Mouse (Mus musculus) MEL (cell line): Measurements from ENCODE around the gene Guk1.

Source experiments
- BHLHE40 ChIP-seq: IDR thresholded peaks from 2 replicates; pipeline ENCODE4 v1.6.1; 2012; ENCODE audit warnings: low read depth, mild to moderate bottlenecking, inconsistent platforms, low read length, improper control_type of control experiment, borderline replicate concordance
- CTCF ChIP-seq, 3 experiments: IDR thresholded peaks in 2 of 3; conservative IDR thresholded peaks in 1 of 3; 2 replicates each; pipeline ENCODE4 v1.5.1; 2011 to 2012; ENCODE audit warnings: low read length in 3 of 3, low read depth in 2 of 3, mild to moderate bottlenecking in 2 of 3, improper control_type of control experiment in 1 of 3, inconsistent platforms in 1 of 3, mixed read lengths in 1 of 3, moderate library complexity in 1 of 3; ENCODE audit not compliant: control insufficient read depth in 1 of 3, insufficient read depth in 1 of 3, poor library complexity in 1 of 3, severe bottlenecking in 1 of 3
- HCFC1 ChIP-seq: IDR thresholded peaks from 2 replicates; pipeline ENCODE4 v1.6.1; 2012; ENCODE audit warnings: low read depth, mild to moderate bottlenecking, inconsistent platforms, low read length, improper control_type of control experiment, moderate library complexity
- NRF1 ChIP-seq: IDR thresholded peaks from 2 replicates; pipeline ENCODE4 v1.6.1; 2014; ENCODE audit warnings: low read depth, mild to moderate bottlenecking, inconsistent platforms, low read length, improper control_type of control experiment, moderate library complexity; ENCODE audit not compliant: poor library complexity, insufficient read depth, severe bottlenecking
- POLR2A ChIP-seq, 2 experiments: IDR thresholded peaks; 2 replicates each; pipeline ENCODE4 v1.6.1; 2011 to 2012; ENCODE audit warnings: low read length in 2 of 2, mild to moderate bottlenecking in 2 of 2, control low read depth in 1 of 2, improper control_type of control experiment in 1 of 2, low read depth in 1 of 2, moderate library complexity in 1 of 2; ENCODE audit not compliant: control insufficient read depth in 1 of 2, insufficient read depth in 1 of 2, poor library complexity in 1 of 2

DNA sequence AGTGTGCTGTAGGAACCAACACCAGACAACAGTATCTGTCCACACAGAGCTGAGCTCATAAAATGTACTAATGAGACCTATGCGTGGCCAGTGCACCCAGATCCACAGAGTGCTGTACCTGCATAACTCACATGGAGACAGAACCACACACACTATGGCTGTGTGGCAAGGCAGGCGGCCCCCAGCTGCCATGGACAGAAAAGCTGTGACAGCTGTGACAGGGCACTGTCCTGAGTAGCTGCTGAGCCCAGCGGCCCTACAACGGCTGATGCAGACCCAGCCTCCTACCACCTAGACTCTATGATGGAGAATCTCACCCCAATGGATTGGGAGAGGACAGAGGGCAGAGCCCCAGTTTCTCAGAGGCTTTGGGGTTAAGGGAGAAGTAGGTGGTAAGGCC is 32.5 kb downstream of the Guk1 start:
- TF ChIP-seq POLR2A (IDR thresholded peaks at IDR 0.05; ENCODE audit: control insufficient read depth in 1 of 2, insufficient read depth in 1 of 2, low read depth in 1 of 2, low read length in 2 of 2, poor library complexity in 1 of 2) (no peak), HCFC1 (no peak), BHLHE40 (no peak), CTCF (IDR thresholded peaks at IDR 0.05 in 2 of 3, conservative IDR thresholded peaks at IDR 0.05 in 1 of 3; ENCODE audit: control insufficient read depth in 1 of 3, insufficient read depth in 1 of 3, low read depth in 2 of 3, low read length in 3 of 3, poor library complexity in 1 of 3, severe bottlenecking in 1 of 3) (no peak), NRF1 (no peak)
